Mouse (Mus musculus): Measurements from ENCODE around the gene Khsrp. TPM values are rescaled to one million over a fixed set of nuclear protein-coding genes. Genes with fewer than 3 reads are reported as not detected.

The Khsrp gene
- polyA plus RNA-seq, 1 experiment from 2014 or later = 47.7 TPM

DNA sequence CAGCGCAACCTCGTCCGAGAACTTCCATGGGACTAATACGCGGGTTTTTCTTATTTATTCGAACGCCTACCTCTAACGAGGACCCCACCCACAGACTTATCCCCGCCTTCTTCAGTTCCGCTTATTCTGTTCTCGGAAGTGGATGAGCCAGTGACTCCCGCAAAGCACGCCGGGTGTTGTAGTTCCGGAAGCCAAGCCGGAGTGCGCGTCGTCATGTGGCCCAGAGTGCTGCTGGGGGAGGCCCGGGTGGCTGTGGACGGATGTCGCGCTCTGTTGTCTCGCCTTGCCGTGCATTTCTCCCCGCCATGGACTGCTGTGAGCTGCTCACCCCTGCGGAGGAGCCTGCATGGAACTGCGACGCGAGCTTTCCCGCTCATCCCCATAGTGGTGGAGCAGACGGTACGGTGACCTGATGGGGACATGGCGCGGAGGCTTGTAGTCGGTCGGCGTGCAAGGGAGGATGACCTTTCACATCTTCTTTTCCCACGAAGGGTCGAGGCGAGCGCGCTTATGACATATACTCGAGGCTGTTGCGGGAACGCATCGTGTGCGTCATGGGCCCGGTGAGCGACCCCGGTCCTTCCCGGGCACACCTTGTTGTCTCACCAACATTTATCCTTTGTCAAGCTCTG is 41.1 kb downstream of the Khsrp start, which contains the start of gene Clpp:
Gene Clpp, plus strand, starts transcription at position 191 of the 632 bp plus-strand sequence.
- Histone ChIP-seq H3K4me3 (peak within 1 kb of the TSS; percentile 85), H3K4me1 (peaks cover 10% of the 10 kb centered on the region), H3K36me3 (replicated peaks) (peaks cover 42% of the 10 kb centered on the region), H3K27ac (peak within 1 kb of the TSS; percentile 92), H3K9me3 (no peaks in the 10 kb centered on the region), H3K27me3 (ENCODE audit: poor library complexity, severe bottlenecking) (no peaks in the 10 kb centered on the region)
- under 1% methylated on average over 52 of the region's 52 CpGs for WGBS
- DNase-seq (ENCODE audit: extremely low spot score, low spot score) = peak; percentile 95

DNA sequence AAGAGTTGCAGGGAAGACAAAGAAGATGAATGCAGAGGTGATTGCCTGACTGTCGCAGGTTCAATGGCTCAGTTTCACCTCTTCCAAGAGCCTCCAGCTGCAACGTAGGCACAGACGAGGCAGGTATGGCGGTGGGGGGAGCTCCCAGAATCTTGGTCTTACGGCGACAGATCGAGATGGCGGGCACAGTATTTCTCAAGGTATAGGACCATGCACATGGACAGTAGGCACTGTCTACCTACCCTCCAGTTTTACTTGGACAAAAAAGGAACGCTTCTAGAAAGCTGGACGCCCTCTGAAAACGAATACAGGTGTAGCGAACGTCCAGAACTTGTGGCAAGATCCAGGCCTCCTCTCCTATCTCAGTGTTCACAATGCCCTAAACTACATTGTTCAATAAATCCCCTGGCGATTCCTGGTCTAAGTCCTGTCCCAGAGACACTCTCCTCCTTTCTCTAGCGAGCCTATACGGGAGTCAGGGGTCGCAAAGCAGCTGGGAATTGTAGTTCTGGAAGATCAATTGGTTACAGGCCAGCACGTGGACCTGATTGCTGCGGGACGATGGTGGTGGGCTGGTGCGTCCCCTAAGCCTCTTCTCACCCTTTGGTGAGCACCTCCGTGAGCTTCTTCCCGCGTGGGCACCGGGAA is 41.7 kb downstream of the Khsrp start:
- Histone ChIP-seq H3K4me3 (peak overlapping the region; percentile 85), H3K27me3 (ENCODE audit: poor library complexity, severe bottlenecking) (no peaks in the 10 kb centered on the region), H3K36me3 (replicated peaks) (peaks cover 36% of the 10 kb centered on the region), H3K27ac (peak overlapping the region; percentile 92), H3K9me3 (no peaks in the 10 kb centered on the region), H3K4me1 (peaks cover 10% of the 10 kb centered on the region)
- DNase-seq (ENCODE audit: extremely low spot score, low spot score) = peak; percentile 88
- 5% methylated on average over 25 of the region's 25 CpGs for WGBS

- H3K36me3 ChIP-seq (replicated peaks) = peaks cover 30% of the 10 kb centered on the region
- H3K27me3 ChIP-seq (ENCODE audit: poor library complexity, severe bottlenecking) = no peaks in the 10 kb centered on the region
- peaks cover 10% of the 10 kb centered on the region for H3K4me1 ChIP-seq
- no peak for DNase-seq (ENCODE audit: extremely low spot score, low spot score)
- peak overlapping the region; percentile 85 for H3K4me3 ChIP-seq
- WGBS = 74% methylated on average over 7 of the region's 7 CpGs
- peak overlapping the region; percentile 92; the same call in 1 of the 2 replicates for H3K27ac ChIP-seq
- H3K9me3 ChIP-seq = no peaks in the 10 kb centered on the region
These were observed 42.3 kb downstream of the Khsrp start for GRCm38 (mm10) chr17:56988921-56989430.

DNA sequence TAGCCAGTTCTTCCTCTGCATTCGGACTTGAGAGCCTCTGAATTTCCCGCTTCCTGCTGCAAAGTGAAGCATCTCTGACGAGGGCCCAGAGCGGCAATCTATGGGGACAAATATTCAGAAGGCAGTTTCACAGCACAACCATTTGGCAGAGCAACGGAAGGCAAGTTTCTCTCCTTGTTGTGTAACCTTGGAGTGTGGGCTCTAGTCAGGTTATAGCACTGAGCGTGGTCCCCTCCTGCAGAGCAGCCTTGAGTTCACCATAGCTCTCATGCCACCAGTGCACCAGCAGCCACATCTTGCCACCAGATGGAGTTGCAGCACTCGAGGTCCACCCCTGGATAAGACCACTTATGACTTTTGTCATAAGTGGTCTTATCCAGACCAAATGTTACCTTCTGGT is 42.9 kb downstream of the Khsrp start:
- 89% methylated on average over 7 of the region's 7 CpGs for WGBS
- no peak overlapping the region for H3K27ac ChIP-seq
- no peaks in the 10 kb centered on the region for H3K27me3 ChIP-seq (ENCODE audit: poor library complexity, severe bottlenecking)
- H3K9me3 ChIP-seq = no peaks in the 10 kb centered on the region
- peaks cover 25% of the 10 kb centered on the region for H3K36me3 ChIP-seq (replicated peaks)
- H3K4me1 ChIP-seq = peaks cover 10% of the 10 kb centered on the region
- no peak overlapping the region for H3K4me3 ChIP-seq
- no peak for DNase-seq (ENCODE audit: extremely low spot score, low spot score)

GRCm38 (mm10) chr17:56986105-56986805 is 45.1 kb downstream of the Khsrp start:
- Histone ChIP-seq H3K27me3 (ENCODE audit: poor library complexity, severe bottlenecking) (no peaks in the 10 kb centered on the region), H3K36me3 (replicated peaks) (peaks cover 3% of the 10 kb centered on the region), H3K4me1 (peaks cover 8% of the 10 kb centered on the region), H3K9me3 (no peaks in the 10 kb centered on the region), H3K27ac (no peak overlapping the region), H3K4me3 (no peak overlapping the region)
- 88% methylated on average over 3 of the region's 3 CpGs for WGBS
- no peak for DNase-seq (ENCODE audit: extremely low spot score, low spot score)

DNA sequence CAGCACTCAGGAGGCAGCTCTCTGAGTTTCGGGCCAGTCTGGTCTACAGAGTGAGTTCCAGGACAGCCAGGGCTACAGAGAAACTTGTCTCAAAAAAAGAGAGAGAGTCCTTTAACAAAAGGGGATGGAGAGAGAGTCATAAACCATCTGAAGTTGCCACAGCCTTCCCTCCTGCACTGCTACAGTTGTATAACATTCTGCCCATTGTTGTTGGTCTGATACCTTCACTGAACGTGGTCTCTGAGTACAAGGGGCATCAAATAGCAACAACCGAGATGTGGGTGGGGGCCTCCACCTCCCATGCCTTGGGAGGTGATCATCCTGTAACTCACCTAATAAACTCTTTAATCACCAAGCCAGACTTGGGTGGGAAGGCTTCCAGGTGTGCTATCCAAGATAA is 45.7 kb downstream of the Khsrp start:
- Histone ChIP-seq H3K36me3 (replicated peaks) (no peaks in the 10 kb centered on the region), H3K27ac (no peak overlapping the region), H3K4me3 (no peak overlapping the region), H3K9me3 (no peaks in the 10 kb centered on the region), H3K27me3 (ENCODE audit: poor library complexity, severe bottlenecking) (no peaks in the 10 kb centered on the region), H3K4me1 (peaks cover 3% of the 10 kb centered on the region; the same call in 1 of the 2 replicates)
- no peak for DNase-seq (ENCODE audit: extremely low spot score, low spot score)
- 80% methylated on average over 3 of the region's 3 CpGs for WGBS

DNA sequence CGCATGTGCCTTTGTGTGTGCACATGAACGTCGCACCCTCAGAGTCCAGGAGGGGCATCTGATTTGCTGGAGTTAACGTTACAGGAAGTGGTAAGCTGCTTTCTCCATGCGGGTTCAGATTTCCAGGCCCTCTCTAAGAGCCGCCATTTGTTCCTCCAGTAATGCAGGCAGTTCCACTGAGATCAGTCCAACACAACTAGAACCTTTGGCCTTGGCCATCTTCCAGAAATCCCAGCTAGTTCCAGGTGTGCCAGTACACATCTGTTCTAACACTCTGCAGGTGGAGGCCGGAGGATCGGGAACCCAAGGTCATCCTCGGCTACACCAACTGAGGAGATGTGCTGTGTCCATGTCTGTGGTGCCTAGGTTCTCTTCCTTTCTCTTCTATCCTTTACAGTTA is 46.4 kb downstream of the Khsrp start:
- Histone ChIP-seq H3K27ac (no peak overlapping the region), H3K4me3 (no peak overlapping the region), H3K4me1 (peaks cover 3% of the 10 kb centered on the region; the same call in 1 of the 2 replicates), H3K27me3 (ENCODE audit: poor library complexity, severe bottlenecking) (no peaks in the 10 kb centered on the region), H3K9me3 (no peaks in the 10 kb centered on the region), H3K36me3 (replicated peaks) (no peaks in the 10 kb centered on the region)
- 87% methylated on average over 9 of the region's 9 CpGs for WGBS
- no peak for DNase-seq (ENCODE audit: extremely low spot score, low spot score)

DNA sequence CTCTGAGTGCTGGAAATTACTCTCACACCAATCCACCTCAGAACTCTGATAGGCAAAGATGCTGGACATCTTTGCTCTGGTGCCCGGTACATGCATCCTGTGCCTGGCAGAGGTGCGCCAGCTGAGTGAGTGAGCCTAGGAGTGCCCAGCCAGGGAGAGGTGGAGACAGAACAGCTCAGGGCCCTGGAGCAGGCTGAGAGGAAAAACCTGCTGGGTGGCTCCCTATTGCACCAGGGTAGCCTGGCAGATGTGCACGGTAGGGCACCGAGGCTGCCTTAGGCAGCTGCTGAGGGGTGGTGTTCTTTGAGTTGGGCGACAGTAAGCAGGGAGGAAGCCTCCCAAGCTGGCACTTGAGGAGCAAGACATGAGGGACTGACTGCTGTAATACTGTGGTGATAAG is 49.3 kb downstream of the Khsrp start, which contains the start of gene Acer1:
Gene Acer1, minus strand, starts transcription at position 114 of the 400 bp plus-strand sequence.
- no peaks in the 10 kb centered on the region for H3K36me3 ChIP-seq (replicated peaks)
- DNase-seq (ENCODE audit: extremely low spot score, low spot score) = no peak
- no peak within 1 kb of the TSS for H3K4me3 ChIP-seq
- 78% methylated on average over 5 of the region's 5 CpGs for WGBS
- no peak within 1 kb of the TSS for H3K27ac ChIP-seq
- no peaks in the 10 kb centered on the region for H3K9me3 ChIP-seq
- H3K27me3 ChIP-seq (ENCODE audit: poor library complexity, severe bottlenecking) = no peaks in the 10 kb centered on the region
- no peaks in the 10 kb centered on the region for H3K4me1 ChIP-seq

DNA sequence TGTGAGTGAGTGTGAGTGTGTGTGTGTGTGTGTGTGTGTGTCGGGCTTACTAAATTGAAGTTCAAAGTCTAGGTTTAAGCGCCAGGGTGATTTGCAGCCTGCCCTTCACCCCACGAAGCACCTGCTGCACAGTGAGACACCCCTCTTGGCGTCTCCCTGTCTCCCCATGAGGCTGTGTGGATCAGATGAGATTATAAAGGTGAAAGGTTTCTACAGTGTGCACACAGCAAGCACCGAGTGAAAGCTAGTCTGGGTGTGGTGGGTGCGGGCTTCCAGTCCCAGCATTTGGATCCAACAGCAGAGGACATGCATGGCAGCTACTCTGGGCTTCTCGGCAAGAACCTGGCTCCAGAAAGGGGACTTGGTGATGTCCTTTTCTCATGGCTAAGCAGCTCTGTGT is 50.3 kb downstream of the Khsrp start:
- WGBS = 80% methylated on average over 7 of the region's 7 CpGs
- Histone ChIP-seq H3K4me1 (no peaks in the 10 kb centered on the region), H3K9me3 (no peaks in the 10 kb centered on the region), H3K36me3 (replicated peaks) (no peaks in the 10 kb centered on the region), H3K27ac (no peak overlapping the region), H3K27me3 (ENCODE audit: poor library complexity, severe bottlenecking) (no peaks in the 10 kb centered on the region), H3K4me3 (no peak overlapping the region)
- no peak for DNase-seq (ENCODE audit: extremely low spot score, low spot score)

DNA sequence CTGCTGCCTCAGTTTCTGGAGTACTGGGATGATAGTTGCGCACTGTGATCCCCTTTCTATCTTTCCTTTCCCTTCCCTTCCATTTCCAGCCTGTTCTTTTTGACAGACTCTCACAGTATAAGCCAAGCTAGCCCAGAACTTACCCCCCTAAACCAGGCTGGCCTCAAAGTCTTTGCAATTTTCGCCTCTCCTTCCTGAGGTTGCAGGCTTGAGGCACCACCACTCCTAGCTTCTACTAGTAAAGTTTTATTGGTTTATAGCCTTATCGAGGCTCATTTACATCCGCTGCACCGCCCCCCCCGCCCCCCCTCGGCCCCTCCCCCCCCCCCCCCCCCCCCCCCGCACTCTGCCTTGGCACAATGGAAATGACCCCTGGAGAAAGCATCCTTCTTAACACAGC is 51.8 kb downstream of the Khsrp start:
- H3K9me3 ChIP-seq = no peaks in the 10 kb centered on the region
- no peaks in the 10 kb centered on the region for H3K4me1 ChIP-seq
- no peaks in the 10 kb centered on the region for H3K36me3 ChIP-seq (replicated peaks)
- no peak overlapping the region for H3K27ac ChIP-seq
- no peak for DNase-seq (ENCODE audit: extremely low spot score, low spot score)
- no peak overlapping the region for H3K4me3 ChIP-seq
- H3K27me3 ChIP-seq (ENCODE audit: poor library complexity, severe bottlenecking) = no peaks in the 10 kb centered on the region
- WGBS = 51% methylated on average over 5 of the region's 8 CpGs

DNA sequence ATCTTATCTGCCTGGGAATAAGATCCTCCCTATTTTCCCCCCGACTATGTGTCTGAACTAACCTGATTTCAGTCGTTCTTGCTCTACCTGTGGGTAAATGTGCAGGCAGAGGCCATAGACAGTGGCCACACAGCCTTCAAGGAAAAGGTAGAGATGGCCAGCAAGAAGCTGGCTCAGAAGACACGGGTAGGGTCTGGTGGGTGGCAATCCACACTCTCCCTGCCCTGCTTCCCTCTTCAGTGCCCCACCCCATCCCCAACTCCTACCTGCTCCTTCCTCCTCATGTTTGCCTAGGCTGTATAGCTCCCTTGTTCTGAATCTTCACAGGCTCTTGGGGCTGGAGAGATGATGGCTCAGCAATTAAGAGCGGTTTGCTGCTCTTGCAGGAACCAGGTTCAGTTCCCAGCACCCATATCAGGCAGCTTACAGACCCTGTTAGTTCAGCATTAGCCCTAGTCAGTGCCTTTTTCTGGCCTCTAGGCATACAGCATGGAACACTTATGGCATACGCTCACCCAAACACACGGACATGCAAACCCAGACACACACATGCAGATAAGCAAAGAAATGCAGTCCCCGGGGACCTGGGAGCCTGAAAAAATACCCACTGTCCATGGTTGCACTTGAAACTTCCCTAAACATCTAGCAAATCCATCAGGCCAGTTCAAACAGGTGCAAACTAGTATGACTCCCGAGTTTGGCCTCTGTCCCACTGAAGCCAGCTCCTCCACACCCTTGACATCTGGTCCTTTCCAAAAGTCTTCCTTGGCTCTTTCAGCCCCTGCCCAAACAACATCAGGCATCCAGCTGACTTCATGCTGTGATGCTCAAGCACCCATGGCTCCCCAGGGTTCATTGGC is 54.6 kb downstream of the Khsrp start:
- Histone ChIP-seq H3K4me1 (no peaks in the 10 kb centered on the region), H3K27me3 (ENCODE audit: poor library complexity, severe bottlenecking) (no peaks in the 10 kb centered on the region), H3K27ac (no peak overlapping the region), H3K36me3 (replicated peaks) (no peaks in the 10 kb centered on the region), H3K9me3 (no peaks in the 10 kb centered on the region), H3K4me3 (no peak overlapping the region)
- no peak for DNase-seq (ENCODE audit: extremely low spot score, low spot score)
- WGBS = 82% methylated on average over 8 of the region's 8 CpGs

- Histone ChIP-seq H3K9me3 (no peaks in the 10 kb centered on the region), H3K27me3 (ENCODE audit: poor library complexity, severe bottlenecking) (no peaks in the 10 kb centered on the region), H3K4me1 (no peaks in the 10 kb centered on the region), H3K36me3 (replicated peaks) (no peaks in the 10 kb centered on the region), H3K27ac (no peak overlapping the region), H3K4me3 (no peak overlapping the region)
- 84% methylated on average over 3 of the region's 3 CpGs for WGBS
- DNase-seq (ENCODE audit: extremely low spot score, low spot score) = no peak
These were observed 55.9 kb downstream of the Khsrp start for GRCm38 (mm10) chr17:56975391-56975790.

All from forebrain, embryonic 10.5 days (tissue).